Mouse (Mus musculus) kidney, embryonic 14.5 days (tissue): ENCODE results near the gene Tmem135. TPM values are rescaled to one million over a fixed set of nuclear protein-coding genes. Genes with fewer than 3 reads are reported as not detected.
A peak's percentile ranks its signal among the peaks of the same experiment; 100 is the strongest.

Experiments used
- ATAC-seq: fragments of 200-750 bp; cut with Nextera tagmentation; 2 replicates; pipeline ENCODE4 v1.8.0; 2017; ENCODE audit warnings: moderate number of reproducible peaks, mild to moderate bottlenecking, moderate TSS enrichment, moderate library complexity; ENCODE audit not compliant: low FRiP score, low TSS enrichment
- H3K27ac ChIP-seq: fragments of 300-500 bp; sonication (generic); 2 replicates; pipeline ENCODE4 v1.5.1; 2014; ENCODE audit warnings: low read depth, mild to moderate bottlenecking, low read length, moderate library complexity, mixed read lengths
- H3K27me3 ChIP-seq: fragments of 300-500 bp; sonication (generic); 2 replicates; pipeline ENCODE4 v1.6.1; 2014; ENCODE audit warnings: mild to moderate bottlenecking, low read length; ENCODE audit not compliant: control insufficient read depth, insufficient read depth
- H3K36me3 ChIP-seq: fragments of 300-500 bp; sonication (generic); 2 replicates; pipeline ENCODE4 v1.6.1; 2014; ENCODE audit warnings: low read length, mixed read lengths; ENCODE audit not compliant: control insufficient read depth, insufficient read depth
- H3K4me1 ChIP-seq: fragments of 300-500 bp; sonication (generic); 2 replicates; pipeline ENCODE4 v1.6.1; 2014; ENCODE audit warnings: low read length, mixed read lengths; ENCODE audit not compliant: control insufficient read depth, insufficient read depth
- H3K4me2 ChIP-seq: fragments of 300-500 bp; sonication (generic); replicated peaks from 2 replicates; pipeline ENCODE4 v1.6.1; 2014; ENCODE audit warnings: low read depth, mild to moderate bottlenecking, low read length
- H3K4me3 ChIP-seq: fragments of 300-500 bp; sonication (generic); 2 replicates; pipeline ENCODE4 v1.5.1; 2014; ENCODE audit warnings: mild to moderate bottlenecking, low read length
- H3K9ac ChIP-seq: fragments of 300-500 bp; sonication (generic); 2 replicates; pipeline ENCODE4 v1.6.1; 2014; ENCODE audit warnings: low read depth, mild to moderate bottlenecking, low read length, moderate library complexity
- H3K9me3 ChIP-seq: fragments of 300-500 bp; sonication (generic); 2 replicates; pipeline ENCODE4 v1.6.1; 2016; ENCODE audit warnings: low read length; ENCODE audit not compliant: control insufficient read depth
- WGBS: fragments of 180-500 bp; shearing (Covaris S2); extraction: QIAGEN DNeasy Blood & Tissue Kit; methylation state at CpG from one replicate; pipeline ENCODE4 v1.1.7; 2014; 5-methylcytosine and 5-hydroxymethylcytosine counted together
- polyA plus RNA-seq: library from polyadenylated mRNA; unstranded; fragments of >200 nt; fragmentation: Nextera tagmentation; extraction: Ambion mirVana; gene quantifications from 2 replicates; pipeline ENCODE4 v1.2.1, GENCODE M21; 2014

The Tmem135 gene
- polyA plus RNA-seq, 1 experiment from 2014 or later = 31.9 TPM

GRCm38 (mm10) chr7:89410294-89410693, 6.3 kb upstream of the Tmem135 start:
- WGBS = 26% methylated on average over 4 of the region's 4 CpGs
- Histone ChIP-seq H3K9ac (no peak overlapping the region), H3K4me2 (peak overlapping the region; percentile 11), H3K36me3 (peaks cover 42% of the 10 kb centered on the region; the same call in 1 of the 2 replicates), H3K27me3 (no peaks in the 10 kb centered on the region), H3K4me1 (peaks cover 59% of the 10 kb centered on the region), H3K4me3 (no peak overlapping the region), H3K9me3 (no peaks in the 10 kb centered on the region), H3K27ac (peak overlapping the region; percentile 63)
- ATAC-seq = peak; percentile 87

GRCm38 (mm10) chr7:89407006-89407940, 3.3 kb upstream of the Tmem135 start:
- H3K4me3 ChIP-seq = peak overlapping the region; percentile 93
- 56% methylated on average over 24 of the region's 24 CpGs for WGBS
- ATAC-seq = no peak
- peak overlapping the region; percentile 50 for H3K9ac ChIP-seq
- H3K4me2 ChIP-seq = peak overlapping the region; percentile 57
- no peaks in the 10 kb centered on the region for H3K27me3 ChIP-seq
- H3K27ac ChIP-seq = peak overlapping the region; percentile 63
- H3K9me3 ChIP-seq = no peaks in the 10 kb centered on the region
- peaks cover 36% of the 10 kb centered on the region; the same call in 1 of the 2 replicates for H3K36me3 ChIP-seq
- peaks cover 48% of the 10 kb centered on the region for H3K4me1 ChIP-seq

- Histone ChIP-seq H3K4me3 (peak overlapping the region; percentile 93), H3K36me3 (peaks cover 30% of the 10 kb centered on the region; the same call in 1 of the 2 replicates), H3K4me1 (peaks cover 59% of the 10 kb centered on the region), H3K4me2 (peak overlapping the region; percentile 57), H3K27ac (0 out of 2 replicates have a peak overlapping the region, but pooled peaks have one; percentile 19), H3K9me3 (no peaks in the 10 kb centered on the region), H3K27me3 (no peaks in the 10 kb centered on the region), H3K9ac (peak overlapping the region; percentile 63)
- ATAC-seq = no peak
- 6% methylated on average over 1 of the region's 1 CpGs for WGBS
Measured at GRCm38 (mm10) chr7:89406011-89406410, 2.0 kb upstream of the Tmem135 start.

- Histone ChIP-seq H3K9ac (peak overlapping the region; percentile 92), H3K4me3 (peak overlapping the region; percentile 93), H3K27me3 (no peaks in the 10 kb centered on the region), H3K4me1 (peaks cover 48% of the 10 kb centered on the region), H3K9me3 (no peaks in the 10 kb centered on the region), H3K27ac (peak overlapping the region; percentile 92), H3K36me3 (peaks cover 25% of the 10 kb centered on the region; the same call in 1 of the 2 replicates), H3K4me2 (peak overlapping the region; percentile 85)
- ATAC-seq = 0 out of 2 replicates have a peak, but pooled peaks have one; percentile 1
- under 1% methylated on average over 35 of the region's 35 CpGs for whole genome bisulfite sequencing
Measured at GRCm38 (mm10) chr7:89404734-89405440, 865 bp upstream of the Tmem135 start.

- H3K4me1 ChIP-seq = peaks cover 33% of the 10 kb centered on the region
- ATAC-seq = peak; percentile 82
- peak overlapping the region; percentile 87 for H3K27ac ChIP-seq
- peak overlapping the region; percentile 85 for H3K4me2 ChIP-seq
- peaks cover 14% of the 10 kb centered on the region; the same call in 1 of the 2 replicates for H3K36me3 ChIP-seq
- H3K4me3 ChIP-seq = peak overlapping the region; percentile 93
- H3K9me3 ChIP-seq = no peaks in the 10 kb centered on the region
- H3K9ac ChIP-seq = peak overlapping the region; percentile 92
- WGBS = 2% methylated on average over 52 of the region's 52 CpGs
- no peaks in the 10 kb centered on the region for H3K27me3 ChIP-seq
Measured at GRCm38 (mm10) chr7:89403053-89403972, 709 bp downstream of the Tmem135 start.

- Histone ChIP-seq H3K36me3 (0 out of 2 replicates have a peak, but pooled peaks cover under 1% of the 10 kb centered on the region), H3K9ac (no peak overlapping the region), H3K9me3 (no peaks in the 10 kb centered on the region), H3K4me3 (no peak overlapping the region; the same call in 1 of the 2 replicates), H3K4me1 (peaks cover 19% of the 10 kb centered on the region), H3K27ac (peak overlapping the region; percentile 52; the same call in 1 of the 2 replicates), H3K27me3 (no peaks in the 10 kb centered on the region), H3K4me2 (peak overlapping the region; percentile 22; the same call in 1 of the 2 replicates)
- WGBS = 47% methylated on average over 3 of the region's 3 CpGs
- no peak for ATAC-seq
Measured at GRCm38 (mm10) chr7:89401936-89402335, 2.1 kb downstream of the Tmem135 start.

GRCm38 (mm10) chr7:89401136-89401858, 2.7 kb downstream of the Tmem135 start:
- Histone ChIP-seq H3K4me2 (no peak overlapping the region; the same call in none of the 2 replicates), H3K36me3 (no peaks in the 10 kb centered on the region), H3K9ac (no peak overlapping the region), H3K27me3 (no peaks in the 10 kb centered on the region), H3K4me1 (peaks cover 15% of the 10 kb centered on the region), H3K9me3 (no peaks in the 10 kb centered on the region), H3K27ac (peak overlapping the region; percentile 52; the same call in 1 of the 2 replicates), H3K4me3 (no peak overlapping the region; the same call in 1 of the 2 replicates)
- no peak for ATAC-seq
- 44% methylated on average over 11 of the region's 11 CpGs for WGBS
